Mouse (Mus musculus) neural tube, embryonic 10.5 days (tissue): Measurements from ENCODE around the gene Snrpa1.

ENCODE experiments used
- DNase-seq: peaks from one replicate; pipeline ENCODE4 v3.0.0-alpha.2; 2017; ENCODE audit warnings: low spot score; ENCODE audit errors: extremely low spot score

The Snrpa1 gene

DNA sequence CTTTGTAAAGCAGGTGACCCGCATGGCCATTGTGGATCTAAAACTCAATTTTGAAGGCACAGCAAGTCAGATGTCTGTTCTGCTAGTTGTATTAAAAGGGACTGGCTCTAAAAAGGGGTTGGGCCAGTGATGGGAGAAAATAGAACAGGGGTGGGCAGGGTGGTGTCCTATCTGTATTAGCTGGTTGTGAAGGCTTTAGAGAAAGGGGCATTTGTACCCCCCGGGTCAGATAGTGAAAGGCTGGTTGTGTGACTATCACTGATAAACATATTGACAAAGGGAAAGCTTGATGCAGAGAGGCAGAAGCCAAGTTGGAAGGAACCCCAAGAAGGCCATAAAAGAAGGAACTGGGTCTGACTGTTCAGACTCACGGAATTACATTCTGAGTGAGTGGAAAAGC lies 54.8 kb downstream of the Snrpa1 start:
- no peak for DNase-seq

DNA sequence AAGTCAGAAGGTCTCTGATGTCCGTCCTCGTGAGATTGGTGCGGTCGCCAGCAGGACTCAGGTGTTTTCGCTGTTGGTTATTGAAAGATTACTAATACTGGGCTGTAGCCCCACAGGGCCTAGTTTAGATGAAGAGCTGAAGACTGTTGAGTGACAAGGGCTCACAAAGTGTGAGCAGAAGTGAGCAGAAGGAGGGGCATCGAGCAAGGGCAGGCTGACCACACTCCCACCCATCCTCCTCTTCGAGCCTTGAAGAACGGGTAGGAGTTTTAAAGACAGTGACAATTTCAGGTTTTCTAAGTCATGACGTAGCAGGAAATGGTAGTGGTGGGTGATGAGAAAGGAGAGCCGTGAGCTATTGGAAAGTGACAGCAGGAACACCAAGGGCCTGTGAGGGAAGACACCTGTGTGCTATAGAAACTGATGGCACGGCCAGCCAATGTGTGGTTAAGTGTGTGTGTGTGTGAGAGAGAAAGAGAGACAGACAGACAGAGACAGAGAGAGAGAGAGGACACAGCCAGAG lies 57.1 kb downstream of the Snrpa1 start:
- DNase-seq, result no peak

DNA sequence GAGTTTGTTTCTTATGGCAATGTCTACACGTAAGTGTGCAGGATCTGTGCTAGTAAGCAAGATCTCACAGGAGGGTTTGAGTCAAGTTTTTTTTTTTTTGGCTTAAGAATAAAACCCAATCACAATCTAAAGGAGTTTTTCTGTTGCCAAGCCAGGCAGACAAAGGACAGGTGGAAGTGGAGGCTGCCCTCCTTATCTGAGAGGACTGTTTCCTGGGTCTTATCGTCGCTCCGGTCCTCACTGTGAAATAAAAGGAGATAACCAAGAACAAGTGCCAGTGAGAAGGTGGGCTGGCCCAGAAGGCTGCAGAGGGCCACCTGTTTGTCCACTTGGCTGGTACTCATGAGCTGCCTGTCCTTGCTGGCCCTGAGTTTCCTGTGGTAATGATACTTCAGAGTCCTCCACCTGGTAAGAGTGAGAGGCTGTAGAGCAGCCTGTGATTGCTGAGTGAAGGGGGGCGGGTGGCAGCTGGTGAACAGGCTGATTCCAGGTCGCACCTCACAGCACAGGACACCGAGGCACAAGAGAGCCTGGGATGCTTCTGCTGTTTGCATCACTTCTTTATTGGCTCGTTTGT lies 58.2 kb downstream of the Snrpa1 start:
- no peak for DNase-seq

DNA sequence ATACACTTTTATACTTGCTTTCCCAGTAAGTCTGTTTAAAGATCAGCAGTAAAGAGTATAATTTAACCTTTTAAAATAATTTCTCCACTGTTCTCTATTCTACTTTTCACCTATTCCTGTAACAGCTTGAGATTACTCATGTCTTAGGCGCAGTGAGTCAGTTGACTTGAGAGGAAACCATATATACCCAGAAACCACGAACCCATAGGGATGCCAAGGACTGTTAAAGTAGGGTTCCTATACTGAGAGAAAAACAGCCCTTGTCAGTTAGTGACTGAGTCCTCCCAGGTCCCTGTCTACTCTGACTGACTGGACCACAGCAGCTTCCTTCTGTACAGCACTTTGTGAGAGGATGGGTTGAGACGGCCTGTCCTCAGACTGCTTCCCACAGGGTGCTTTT lies 59.2 kb downstream of the Snrpa1 start:
- DNase-seq, result no peak

DNA sequence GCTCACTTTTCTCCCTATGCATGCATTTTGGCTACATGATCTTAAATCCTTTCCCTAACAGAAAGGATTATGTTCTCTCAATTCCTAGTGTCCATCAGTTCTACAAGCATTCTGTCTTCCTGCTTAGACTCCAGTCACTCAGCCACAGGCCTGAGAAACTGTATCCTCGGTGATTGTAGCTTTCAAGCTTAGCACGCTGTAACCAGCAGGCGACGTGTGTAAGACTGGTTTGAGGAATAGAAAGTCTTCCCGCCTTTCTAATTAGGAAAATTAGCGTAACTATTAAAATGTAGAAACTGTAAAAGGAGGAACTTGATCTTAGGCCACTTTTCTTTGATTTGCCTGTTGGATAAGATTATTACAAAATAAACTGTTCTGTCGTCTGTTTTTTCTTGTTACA lies 60.0 kb downstream of the Snrpa1 start:
- DNase-seq, result no peak

DNA sequence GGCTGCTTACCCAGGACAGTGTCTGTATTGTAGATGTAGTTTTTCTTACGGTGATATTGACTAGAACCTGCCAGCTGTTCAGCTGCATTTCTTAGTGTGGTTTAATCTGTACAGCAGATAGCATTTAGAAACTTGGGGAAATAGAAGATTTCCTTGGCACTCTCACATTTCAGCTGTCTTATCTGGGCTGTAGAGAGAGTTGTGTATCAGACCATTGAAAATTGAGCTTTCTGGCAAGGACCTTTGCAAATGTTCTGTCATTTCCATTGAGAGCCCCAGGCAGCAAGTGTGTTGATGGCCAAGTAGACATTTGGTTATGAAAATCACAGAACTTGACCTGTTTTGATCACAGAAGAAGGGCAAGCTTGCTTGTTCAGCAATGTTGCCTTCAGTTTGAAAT lies 61.3 kb downstream of the Snrpa1 start:
- DNase-seq, result no peak

DNA sequence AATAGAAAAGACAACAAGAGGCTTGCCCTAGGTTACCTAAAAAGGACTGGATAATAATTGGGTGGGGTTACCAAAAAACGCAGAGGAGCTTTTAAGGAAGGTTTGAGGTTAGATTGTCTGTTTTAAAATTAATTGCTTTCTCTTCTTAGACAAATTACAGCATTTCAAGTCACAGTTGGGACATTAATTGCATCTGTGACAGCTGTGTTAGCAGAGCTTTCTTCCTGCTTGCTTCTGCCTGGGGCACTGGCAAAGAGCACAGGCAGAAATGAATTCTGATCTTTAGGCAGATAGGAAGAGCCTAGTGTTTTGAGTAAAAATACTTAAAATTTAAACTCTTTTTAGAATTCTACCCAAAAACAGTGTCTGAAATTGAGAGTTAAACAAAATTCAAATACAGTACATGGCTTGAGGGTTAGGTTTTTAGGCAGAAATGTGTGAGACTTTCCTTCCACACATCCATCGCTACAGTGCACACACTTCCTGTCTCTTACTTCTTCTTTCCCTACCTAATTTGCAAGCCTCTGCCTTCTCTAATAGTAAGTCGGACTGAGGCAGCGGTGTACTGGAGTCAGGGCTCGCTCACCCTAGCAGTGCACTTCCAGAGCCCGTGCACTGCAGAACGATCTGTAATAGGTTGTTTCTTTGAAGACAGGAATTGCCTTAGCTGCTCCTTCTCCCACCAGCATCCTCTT lies 62.0 kb downstream of the Snrpa1 start:
- DNase-seq, result no peak
